Mouse (Mus musculus) gastrocnemius, postnatal 14 days (tissue): Measurements from ENCODE around the gene Rps16. TPM values are rescaled to one million over a fixed set of nuclear protein-coding genes. Genes with fewer than 3 reads are reported as not detected.
A peak's percentile ranks its signal among the peaks of the same experiment; 100 is the strongest.

Source experiments
- DNase-seq: peaks from one replicate; pipeline ENCODE4 v3.0.0; 2021; ENCODE audit warnings: mixed read lengths
- intact Hi-C: fragments of 180-260 bp; cut with DNase I; formaldehyde crosslinking; loops from one replicate; pipeline ENCODE4 v1.15.1; 2025; ENCODE audit warnings: low total_unique reads
- long read RNA-seq, 2 experiments: library from polyadenylated mRNA; stranded (forward); transcript quantifications; one replicate each; pipeline ENCODE4 v2.0.0; 2021
- total RNA-seq, 2 experiments: library from RNA; stranded (reverse); gene quantifications; 2 replicates each; pipeline ENCODE4 v1.2.3; 2021

Rps16 gene
- total RNA-seq = 100 to 1,000 TPM; 522 to 620 TPM
- long read RNA-seq, experiment 1, transcript Rps16-201 (5 exons, 1,109 nt) = major isoform, 171 of 173 reads
- long read RNA-seq, experiment 1, partial matches to known transcripts = 1 of 173 reads
- long read RNA-seq, experiment 1, other reads (novel, unspliced or antisense) = 0 of 173 reads
- long read RNA-seq, experiment 2, transcript Rps16-201 (5 exons, 1,109 nt) = major isoform, 264 of 267 reads
- long read RNA-seq, experiment 2, partial matches to known transcripts = 2 of 267 reads
- long read RNA-seq, experiment 2, other reads (novel, unspliced or antisense) = 1 of 267 reads

DNA sequence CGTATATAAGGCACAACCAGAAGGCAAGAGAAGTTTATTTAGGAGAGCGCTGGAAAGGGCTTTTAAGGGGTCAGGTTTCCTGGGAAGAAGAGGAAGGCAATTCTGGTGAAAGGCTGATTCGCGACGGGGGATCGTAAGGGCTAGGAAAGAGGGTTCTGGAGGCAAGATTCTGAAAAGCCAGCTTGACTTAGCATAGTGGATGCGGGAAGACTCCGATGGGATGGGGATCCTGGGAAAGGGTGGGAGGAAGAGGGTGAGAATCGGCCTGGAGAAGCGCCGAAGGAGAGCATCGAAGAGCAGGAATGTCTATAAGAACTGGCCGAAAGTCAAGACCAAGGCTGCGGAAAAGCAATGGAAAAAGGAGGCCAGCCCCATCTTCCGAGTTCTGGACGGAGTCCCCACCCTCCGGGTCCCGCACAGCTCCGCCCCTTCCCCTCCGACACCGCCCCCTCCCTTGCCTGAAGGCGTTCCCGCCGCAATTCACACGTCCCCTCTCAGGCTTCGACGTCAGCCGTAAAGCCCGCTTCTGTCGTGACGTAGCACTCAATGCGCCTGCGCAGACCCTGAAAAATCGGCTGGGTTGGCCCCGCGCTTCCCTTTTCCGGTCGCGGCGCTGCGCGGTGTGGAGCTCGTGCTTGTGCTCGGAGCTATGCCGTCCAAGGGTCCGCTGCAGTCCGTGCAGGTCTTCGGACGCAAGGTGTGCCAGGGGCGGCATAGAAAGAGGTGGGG lies at the start of gene Rps16:
Rps16 (plus strand) TSS at position 498 of the 729 bp plus-strand sequence.
- intact Hi-C loops = no loop called here
- DNase-seq = peak; percentile 99

DNA sequence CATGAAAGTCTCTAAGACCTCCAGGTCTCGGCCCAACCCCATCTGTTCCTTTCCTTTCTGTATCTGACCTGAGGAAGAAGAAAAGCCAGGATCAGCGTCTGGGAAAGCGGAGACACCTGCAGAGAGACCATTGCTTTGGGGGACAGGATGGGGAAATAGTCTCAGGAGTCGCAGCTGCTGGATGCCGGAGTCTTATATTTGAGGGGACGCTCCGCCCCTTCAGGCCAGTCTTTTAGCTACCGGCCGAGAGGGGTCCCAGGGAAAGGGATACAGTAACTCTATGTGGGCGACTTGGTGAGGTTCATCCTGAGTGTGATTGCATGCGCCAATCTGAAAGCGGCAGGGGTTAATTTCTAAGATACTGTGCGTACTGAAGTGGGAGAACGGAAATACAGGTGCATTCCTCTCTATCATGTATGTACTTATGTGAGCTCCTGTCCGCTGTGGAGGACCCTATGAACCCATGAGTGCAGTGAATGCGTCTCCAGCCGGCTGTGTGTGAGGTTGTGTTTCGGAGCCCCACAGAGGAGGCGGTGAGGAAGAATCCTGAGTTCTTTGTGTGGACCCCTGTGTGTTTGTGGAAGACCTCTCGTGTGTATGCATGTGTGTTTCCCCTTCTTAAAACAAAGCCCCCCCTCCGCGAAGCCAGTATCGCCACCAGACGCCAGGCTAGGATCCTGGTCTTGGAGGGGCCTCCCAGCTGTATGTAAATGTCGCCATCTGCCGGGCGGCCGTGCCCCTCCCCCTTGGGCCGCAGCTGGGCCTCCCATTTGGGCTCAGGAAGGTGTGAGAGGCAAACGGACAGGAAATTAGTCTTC lies 48.6 kb upstream of the Rps16 start, which contains the start of gene Dll3:
Dll3 (minus strand) TSS at position 623 of the 818 bp plus-strand sequence.
- intact Hi-C loops = loop anchor here (5.0 to 10.0 kb wide), 2 partner anchors 87 to 155 kb away; no protein-coding TSS in a partner anchor
- DNase-seq = peak; percentile 47

DNA sequence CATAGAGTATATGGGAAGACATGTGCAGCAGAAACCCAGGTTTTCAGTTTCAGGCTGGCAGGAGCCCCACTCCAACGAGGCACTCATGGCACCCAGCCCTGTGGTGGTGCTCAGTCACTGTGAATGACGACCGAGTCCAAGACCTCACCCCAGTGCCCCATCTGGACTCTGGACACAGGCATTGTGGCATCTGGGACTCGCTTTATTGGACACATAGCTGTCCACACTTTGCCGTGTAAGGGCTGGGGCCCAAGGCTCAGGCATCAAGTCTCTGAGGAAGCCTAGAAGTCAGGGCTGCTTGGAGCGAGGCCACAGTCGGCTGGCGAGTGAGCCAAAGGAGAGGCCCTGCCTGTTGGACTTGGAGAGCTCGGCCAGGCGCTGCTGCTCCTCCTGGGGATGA lies 44.8 kb upstream of the Rps16 start:
- no peak for DNase-seq
- intact Hi-C loops = loop anchor here (10.0 kb wide), 1 partner anchor 91 kb away; no protein-coding TSS in a partner anchor

DNA sequence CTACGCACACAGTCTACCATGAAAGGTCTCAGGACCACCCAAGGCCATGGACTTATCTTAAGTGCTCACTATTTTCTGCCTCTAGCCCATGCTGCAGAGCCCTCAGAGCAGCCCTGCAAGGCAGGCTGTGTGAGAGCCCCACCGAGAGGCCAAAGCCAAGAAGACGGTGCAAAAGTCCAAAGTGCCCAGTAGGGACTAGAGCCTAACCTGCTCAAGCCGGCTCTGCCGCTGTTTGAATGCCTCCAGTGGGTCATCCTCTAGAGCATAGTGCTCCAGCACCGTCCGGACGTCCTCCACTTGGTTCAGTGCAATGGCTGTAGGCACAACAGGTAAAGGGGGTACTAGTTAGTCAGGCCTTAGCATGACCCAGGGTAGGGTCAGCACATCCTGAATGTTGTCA lies 44.2 kb upstream of the Rps16 start:
- intact Hi-C loops = loop anchor here (10.0 kb wide), 1 partner anchor 91 kb away; no protein-coding TSS in a partner anchor
- DNase-seq = no peak

DNA sequence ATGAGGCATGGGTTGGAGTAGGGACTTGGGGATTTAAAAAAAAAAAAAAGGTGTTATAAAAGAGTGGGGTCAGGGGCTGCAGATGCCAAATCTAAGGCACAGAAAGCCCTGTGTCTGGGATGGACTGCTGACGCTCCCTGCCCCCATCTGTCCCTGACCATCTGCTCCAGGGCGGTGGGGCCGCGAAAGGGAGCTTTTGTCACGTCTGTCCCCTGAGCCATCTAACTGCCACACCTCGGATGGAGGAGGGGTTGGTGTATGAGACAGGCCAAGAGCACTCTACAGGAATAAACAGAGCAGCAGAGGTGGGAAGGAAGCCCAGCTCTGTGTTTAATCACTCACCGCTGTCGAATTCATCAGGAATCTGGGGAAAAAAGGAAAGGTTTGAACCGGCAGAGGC lies 40.7 kb upstream of the Rps16 start:
- DNase-seq = no peak
- intact Hi-C loops = loop anchor here (10.0 kb wide), 1 partner anchor 95 kb away; no protein-coding TSS in a partner anchor

DNA sequence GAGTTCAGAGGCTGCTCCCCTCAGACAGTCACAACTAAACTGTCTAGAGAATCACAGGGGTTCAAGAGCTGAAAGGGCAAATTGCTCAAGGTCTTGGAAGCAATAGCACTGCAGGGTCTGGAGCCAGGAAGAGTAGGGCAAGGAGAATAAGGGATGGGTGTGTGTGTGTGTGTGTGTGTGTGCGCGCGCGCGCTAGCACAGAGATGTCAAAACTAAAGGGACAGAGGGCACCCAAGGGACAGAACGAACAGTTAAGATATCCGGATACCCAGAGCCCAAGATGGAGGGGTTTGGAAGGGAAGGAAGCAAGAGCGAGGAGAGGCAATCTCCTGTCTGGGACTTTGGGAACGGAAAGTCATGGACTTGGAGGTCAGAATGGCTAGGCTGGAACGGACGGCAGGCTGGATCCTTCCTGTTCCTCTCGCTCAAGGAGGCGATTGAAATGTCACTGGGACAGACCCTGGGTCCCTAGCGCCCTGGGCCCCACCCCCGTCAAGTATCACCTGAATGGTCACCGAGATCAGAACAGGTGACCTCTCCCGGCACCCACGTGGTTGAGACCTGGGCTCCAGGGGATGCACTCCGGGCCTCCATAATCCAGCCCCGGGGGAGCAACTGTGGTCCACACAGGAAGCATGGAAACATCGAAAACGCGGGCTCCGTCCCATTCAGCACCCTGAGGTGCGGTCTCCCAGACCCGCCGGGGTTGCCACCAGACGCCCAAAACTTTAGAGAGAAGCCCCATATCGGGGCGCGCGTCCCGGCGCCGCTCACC lies 39.1 kb upstream of the Rps16 start:
- intact Hi-C loops = no loop called here
- DNase-seq = no peak

DNA sequence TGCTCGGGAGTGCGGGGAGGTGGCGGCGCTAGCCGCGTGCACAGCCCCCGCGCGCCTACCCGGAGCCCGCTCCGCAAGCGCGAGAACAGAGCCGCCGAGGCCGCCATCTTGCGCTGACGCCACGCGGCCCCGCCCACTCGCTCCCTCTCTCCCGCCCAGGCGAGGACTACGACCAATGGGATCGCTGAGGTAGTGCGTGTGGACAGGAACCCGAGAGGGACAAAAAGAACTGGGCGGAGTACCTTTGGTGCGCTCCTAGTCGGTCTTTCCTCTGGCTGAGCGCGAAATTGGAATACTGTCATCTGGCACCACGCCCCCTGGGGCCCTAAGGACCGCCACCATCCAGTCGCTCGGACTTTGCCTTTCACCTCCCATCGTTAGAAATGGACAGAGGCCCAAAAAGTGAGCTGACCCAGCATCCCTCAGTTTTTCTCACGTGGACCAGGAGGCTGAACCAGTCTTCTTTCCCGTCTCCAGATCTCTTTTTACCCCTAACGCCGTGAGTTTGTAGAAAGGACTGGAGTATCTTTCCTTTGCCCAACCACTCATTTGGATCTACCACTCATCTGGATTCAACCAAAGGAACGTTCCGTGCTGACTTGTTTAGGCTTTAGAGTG lies 38.4 kb upstream of the Rps16 start, which contains the start of gene Timm50:
Timm50 (minus strand) TSS at position 147 of the 618 bp plus-strand sequence.
- intact Hi-C loops = no loop called here
- DNase-seq = peak; percentile 98

DNA sequence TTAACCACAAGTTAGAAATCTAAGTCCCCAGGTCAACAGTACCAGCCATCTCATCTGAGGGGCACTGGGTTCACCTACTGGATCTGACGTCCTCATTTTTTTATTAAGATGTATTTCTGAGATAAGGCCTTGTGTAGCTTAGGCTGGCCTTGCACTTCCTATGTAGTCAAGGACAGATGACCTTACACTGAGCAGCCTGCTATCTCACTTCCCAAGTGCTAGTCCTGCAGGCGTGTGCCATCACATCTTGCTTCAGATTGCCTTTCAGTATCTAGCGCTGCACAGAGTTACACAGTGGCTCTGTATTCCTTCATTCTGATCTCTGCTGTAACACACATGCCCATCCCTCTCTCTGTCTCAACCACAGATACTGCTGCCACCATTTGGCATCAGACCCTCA lies 32.4 kb upstream of the Rps16 start:
- intact Hi-C loops = no loop called here
- no peak for DNase-seq

DNA sequence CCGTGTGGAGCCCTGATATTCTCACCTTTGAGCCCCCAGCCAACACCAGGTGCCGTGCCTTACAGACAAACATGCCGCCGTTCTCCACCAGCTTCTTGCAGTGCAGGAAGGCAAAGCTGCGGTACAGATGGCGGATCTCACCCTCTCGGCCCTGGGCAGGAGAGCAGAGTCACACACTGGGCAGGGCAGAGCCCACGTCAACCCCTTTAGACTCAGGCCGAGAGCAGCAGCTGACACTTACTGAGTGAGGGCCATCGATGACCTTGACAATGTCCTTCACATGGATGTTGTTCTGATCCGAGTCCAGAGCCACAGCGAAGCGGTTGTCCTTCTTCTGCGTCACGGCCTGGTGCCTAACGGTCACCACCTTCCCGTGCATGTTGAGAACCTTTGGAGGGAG lies 31.7 kb upstream of the Rps16 start:
- intact Hi-C loops = no loop called here
- DNase-seq = no peak

DNA sequence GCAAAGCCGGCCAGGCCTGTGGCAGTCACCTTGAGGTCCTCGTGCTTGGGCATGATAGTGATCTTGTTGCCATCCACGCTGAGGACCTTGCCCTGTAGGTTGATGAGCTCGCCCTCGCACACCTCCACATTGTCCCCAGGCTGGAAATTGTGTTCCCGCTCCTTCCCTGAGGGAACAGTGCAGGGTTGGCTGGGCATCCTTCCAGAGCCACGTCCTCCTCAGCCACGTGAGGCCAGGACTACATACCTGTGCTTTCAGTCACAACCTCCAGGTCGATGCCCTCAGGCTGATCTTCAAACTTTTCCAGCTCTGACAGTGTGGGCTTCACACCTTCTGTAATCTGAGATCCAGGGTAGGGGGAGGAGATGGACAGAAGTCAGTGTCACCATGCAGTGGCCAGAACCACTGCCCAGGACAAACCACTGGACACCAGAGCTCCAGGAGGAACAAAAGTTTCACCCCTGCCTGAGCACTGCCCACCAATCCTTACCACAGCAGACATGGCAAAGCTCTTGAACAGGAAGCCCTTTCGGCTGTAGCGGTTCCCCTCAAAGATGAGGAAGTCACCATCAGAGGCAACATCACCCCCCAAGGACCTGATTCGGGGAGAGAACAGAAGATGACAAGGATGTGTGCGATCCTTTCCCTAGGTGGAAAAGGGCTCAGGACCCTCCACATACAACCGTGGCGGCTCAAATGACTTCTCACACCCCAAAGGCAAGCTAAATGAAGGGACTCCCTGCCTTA lies 28.3 kb upstream of the Rps16 start:
- intact Hi-C loops = no loop called here
- no peak for DNase-seq

DNA sequence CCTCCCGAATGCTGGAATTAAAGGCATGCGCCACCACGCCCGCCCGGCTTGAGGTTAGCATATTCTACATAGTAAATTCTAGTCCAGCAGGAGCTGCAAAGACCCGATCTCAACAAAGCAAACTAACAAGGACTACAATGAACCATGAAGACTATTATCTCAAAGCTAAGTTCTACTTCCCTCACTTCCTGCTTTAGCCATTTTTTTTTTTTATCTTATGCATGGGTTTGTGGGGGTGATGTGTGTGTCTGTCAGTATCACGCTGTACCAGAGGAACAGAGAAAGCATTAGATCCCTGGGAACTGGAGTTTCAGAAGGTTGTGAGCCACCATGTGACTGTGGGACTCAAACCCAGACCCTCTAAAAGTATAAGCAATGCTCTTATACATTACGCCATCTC lies 25.2 kb upstream of the Rps16 start:
- intact Hi-C loops = no loop called here

DNA sequence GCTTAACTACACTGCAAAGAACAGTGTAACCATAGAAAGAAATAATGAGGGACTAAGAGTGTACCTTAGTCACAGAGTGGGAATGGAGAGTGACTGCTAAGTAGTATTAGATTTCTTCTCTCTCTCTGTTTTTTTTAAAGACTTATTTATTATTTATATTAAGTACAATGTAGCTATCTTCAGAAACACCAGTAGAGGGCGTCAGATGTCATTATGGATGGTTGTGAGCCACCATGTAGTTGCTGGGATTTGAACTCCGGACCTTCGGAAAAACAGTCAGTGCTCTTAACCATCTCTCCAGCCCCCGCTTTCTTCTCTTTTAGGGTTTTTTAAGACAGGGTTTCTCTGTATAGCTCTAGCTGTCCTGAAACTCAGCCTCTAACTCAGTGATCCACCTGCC lies 24.0 kb upstream of the Rps16 start:
- intact Hi-C loops = no loop called here

More for the DNA sequence above, 25.2 kb upstream of the Rps16 start:
- DNase-seq = no peak

DNA sequence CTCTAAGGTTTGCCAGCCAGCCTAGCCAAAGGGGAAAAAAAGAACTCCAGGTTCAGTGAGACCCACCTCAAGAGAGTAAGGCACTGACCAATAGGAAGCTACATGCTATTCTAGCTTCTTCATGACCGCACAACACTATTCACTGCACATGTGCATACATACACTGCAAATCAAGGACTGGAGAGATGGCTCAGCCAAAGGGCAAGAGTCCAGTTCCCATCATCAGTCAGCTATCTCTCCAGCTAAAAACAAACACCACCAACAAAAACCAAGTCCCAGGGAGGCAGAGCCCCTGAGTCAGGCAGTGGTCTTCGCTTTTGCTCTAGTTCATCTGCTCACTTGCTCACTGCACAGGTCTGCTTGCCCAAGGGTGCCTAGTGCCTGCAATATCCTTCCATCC lies 22.2 kb upstream of the Rps16 start:
- intact Hi-C loops = no loop called here
- no peak for DNase-seq

More for the DNA sequence above, 24.0 kb upstream of the Rps16 start:
- no peak for DNase-seq

DNA sequence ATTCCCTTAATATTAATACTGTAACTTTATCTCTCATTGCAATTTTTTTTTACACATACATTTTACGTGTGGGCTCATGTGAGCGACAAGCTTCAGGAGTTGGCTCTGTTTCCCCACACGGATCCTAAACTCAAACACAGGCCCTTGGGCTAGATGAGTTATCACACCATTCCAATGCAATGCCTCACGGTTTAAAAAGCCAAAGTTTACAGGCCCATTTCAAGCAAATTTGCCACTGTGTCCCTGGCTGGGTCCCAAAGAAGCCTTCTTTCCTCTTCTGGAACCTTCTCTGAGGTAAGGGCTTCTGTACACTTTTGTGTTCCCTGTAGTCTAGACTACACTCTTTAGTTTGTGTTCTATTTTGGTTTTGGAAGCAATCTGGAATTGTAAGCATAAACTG lies 15.9 kb upstream of the Rps16 start:
- intact Hi-C loops = no loop called here

DNA sequence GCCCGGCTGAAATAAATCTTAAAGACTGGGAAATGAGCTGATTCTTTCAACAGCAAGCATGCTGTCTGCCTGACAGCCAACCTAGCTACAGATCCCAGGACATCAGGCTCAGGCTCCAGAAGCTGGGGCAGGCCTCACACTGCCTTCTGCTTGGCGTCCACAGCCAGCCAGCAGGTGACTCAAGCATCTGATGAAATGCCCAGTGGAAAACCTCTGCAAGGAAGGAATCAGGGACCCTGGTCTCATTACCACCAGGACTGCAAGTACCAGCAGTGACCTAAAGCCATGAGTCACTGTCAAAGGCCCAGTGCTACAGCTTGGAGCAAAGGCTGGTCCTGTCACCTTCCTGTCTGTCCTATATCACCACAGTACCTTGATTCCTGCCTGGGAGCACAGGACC lies 15.0 kb upstream of the Rps16 start:
- intact Hi-C loops = no loop called here
- DNase-seq = no peak

More for the DNA sequence above, 15.9 kb upstream of the Rps16 start:
- DNase-seq = no peak

DNA sequence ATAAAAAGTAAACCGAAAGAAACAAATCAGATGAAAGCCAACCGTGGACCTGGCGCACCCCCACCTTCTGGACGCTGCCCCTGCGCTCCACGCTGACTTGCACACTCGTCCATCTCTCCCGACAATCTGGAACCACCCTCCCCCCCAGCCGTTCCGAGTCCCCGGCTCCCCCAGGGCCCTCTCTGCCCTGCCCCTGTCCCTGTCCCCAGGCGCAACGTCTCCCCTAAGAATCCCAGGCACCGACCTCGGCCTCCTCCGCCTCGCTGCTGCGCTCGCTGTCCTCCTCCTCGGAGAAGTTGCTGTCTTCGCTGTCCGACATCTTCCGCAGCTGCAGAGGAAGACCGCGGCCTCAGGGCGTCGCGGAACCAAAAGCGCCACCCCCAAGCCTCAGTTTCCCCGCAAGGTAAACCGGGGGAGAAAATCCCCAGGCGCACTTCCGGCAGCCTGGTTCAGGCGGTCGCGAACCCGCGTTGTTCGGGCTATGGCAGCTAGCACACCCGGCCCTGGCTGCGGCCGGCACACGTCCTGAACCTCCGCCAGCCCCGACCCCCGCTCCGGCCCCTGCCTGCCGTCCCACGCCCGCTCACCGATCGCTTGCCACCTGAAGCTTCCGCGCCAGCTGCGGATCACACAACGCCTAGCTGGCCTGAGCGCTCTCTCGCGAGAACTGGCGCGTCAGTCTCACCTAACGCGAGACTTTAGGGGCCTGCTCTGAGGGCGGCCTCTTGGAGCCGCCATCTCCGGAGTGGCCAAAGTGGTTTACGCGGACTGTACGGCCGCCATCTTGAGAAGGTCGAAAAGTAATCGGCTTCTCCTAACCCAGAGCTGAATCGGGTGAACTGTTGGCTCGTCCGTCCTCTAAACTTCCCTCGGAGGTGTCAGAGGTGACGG lies 12.1 kb upstream of the Rps16 start, which contains the start of gene Supt5:
Supt5 (minus strand) TSS at position 639 of the 891 bp plus-strand sequence.
- DNase-seq = peak; percentile 97
- intact Hi-C loops = no loop called here
